Mouse (Mus musculus): ENCODE data around the gene Ifrd2.

Ifrd2 gene

DNA sequence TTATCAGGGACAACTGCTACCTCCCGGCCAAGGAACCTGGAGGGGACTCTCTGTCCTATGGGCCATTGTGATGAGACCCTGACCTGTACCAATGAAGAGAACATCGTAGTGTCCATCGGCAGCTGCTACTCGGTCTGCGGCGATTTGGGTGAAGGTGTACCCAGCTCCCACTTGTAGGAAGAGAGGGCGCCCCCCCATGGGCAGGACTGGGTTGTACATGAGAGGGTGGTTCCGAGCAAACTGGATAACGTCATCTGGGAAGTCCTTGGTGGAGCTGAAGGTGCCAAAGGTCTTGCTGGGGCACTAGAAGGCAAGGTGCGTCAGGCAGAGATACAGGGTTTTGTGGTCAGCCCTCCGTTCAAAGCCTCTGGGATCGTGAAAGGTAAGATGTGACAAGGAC, 13.3 kb downstream of the Ifrd2 start:
- DNase-seq: peak; percentile 38

DNA sequence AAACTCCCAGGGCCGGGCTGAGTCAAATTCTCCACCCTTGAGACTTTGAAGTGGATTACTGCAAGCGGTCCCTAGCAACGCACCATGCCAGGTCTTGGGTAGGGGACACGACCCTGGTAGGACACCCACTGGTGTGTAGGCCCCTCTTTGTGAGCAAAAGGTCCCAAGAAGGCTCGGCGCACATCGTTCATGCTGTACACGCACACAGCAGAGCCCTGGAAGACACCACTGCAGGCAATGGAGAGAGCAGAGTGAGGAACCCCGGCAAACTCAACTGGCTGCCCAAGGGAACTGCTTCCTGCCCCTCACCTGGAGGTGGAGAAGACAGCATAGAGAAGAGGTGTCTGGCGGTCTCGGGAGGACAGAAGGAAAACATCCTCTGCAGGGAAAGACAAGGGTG, 13.8 kb downstream of the Ifrd2 start:
- DNase-seq: no peak

DNA sequence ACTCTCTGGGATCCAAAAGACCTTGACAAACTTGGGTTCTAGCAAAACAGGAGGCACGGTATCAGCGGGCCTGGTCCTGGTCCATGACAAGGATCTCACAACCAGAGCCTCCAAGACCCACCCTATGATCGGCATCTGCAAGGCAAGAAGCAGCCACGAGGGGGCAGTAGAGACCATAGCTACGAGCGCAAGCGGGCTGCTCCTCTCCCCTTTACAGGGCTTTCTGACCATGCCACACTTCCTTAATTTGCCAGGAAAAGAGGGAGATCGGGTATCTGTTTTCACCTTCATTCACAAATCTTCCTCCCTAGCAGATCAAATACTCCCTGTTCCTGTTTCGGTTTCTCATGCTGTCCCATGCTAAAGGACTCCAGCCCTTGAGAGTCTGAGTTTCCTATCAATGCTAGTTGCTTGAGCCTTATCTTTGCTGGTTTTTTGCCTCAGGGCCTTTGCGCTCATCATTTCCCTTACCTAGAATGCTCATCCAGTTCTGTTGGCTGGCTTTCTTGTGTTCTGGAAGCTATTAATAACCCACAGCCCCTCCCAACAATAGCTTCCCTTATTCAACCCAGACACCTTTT, 14.7 kb downstream of the Ifrd2 start:
- DNase-seq: peak; percentile 94

DNA sequence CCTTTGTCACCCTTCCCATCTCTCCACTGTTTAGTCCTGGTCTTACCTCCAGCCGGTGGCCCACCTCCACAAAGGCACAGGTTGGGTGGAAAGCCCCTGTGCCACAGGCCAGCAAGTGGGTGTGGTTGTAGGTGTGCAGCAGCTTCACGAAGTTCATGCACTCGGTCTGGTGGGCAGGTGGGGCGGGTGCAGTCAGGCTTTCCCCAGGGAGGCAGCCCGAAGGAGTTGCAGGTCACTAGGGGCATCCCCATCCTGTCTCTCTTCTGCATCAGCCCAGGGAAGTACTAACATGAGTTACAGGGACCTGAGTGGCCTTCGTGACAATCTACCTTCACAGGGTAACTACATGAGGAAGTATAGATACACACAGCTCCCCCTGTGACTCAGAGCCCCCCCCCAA, 15.8 kb downstream of the Ifrd2 start:
- no peak for DNase-seq

DNA sequence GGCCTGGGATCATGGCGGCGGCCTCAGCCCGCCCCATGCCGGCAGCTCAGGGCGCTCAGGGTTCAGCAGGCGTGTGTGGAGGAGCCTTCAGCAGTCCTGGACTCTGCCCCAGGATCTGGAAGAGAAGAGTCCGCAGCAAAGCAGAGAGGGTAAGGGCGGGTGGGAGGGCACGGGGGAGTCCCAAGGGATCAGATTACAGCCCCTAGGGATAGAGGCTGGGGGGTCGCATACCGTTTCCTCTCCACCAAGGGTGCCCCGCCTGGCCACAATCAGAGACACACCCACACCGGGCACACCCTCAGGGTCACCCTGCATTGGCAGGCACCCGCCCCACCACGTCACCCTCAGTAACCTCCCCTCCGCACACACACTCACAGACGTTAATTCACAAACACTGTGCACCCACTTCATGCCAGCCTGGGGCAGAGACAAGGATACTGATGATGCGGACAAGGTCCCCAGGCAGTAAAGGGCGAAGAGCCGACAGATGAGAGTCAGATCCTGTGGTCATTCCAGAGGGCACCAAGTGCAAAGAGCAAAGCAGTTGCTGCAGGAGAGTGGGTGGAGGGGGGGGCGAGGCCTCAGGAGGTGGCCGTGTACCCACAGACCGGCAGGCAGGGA, 17.7 kb downstream of the Ifrd2 start:
- no peak for DNase-seq

DNA sequence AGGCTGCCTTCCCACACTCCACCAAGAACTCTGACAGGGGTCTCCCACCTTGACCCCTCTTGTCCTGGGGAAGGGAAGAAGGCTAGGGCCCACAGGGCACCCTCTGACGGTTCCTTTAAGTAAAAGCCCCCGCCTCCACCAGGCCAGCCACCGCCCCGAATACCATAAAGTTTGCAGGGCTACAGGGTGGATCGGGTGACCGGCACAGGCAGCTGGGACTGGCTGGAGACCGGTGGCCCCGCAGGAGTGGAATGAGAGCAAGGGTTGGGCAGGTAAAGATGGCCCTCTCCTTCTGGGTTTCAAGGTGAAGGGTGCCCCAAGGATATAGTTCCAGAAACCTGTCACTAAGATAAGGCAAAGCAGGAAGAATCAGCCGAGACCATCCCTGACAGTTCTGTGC, 19.1 kb downstream of the Ifrd2 start:
- no peak for DNase-seq

DNA sequence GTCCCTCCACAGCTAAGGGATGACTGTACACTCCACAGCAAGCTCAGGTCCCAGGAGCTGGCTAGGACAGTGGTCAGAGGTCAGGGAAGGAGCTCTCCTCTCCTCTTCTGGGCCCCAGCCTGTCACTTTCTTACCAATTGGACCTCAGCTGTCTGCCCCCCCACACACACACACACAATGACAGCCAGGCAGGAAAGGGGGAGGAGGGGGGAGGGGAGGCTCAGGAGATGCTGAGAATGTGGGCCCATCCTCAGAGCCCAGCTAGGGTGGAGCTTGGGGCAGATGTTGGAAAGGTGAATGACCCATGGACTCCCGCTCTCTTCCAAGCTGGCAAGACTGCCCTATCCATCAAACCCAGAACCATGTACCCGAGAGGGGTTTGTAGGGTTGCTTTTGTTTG, 19.6 kb downstream of the Ifrd2 start:
- no peak for DNase-seq

DNA sequence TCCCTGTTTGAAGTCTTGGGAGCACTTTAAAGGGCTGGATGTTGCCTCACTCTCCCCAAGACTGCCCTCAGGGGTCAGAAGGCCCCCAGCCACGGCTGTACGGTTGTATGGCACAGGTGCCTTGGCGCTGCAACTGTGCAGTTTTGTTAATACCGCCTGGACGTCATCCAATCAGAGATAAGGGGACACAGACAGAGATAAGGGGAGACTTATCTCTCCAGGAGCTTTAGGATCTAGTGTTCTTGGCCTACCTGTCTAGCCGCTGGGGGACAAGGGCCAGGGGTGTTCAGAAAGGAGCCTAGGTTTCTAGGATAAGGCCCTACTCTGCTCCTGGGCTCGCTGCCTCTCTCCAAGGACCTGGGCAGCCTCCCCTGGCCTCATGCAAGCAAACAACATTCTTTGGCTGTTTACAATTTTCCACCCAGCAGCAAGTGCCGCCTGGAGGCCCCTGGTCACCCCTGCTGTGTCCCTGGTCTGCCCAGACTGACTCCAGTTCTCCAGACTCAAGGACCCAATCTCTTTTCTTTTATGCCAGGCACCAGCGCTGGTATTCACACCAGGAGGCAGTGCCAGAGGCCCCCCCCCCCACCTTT, 20.3 kb downstream of the Ifrd2 start:
- DNase-seq: no peak

DNA sequence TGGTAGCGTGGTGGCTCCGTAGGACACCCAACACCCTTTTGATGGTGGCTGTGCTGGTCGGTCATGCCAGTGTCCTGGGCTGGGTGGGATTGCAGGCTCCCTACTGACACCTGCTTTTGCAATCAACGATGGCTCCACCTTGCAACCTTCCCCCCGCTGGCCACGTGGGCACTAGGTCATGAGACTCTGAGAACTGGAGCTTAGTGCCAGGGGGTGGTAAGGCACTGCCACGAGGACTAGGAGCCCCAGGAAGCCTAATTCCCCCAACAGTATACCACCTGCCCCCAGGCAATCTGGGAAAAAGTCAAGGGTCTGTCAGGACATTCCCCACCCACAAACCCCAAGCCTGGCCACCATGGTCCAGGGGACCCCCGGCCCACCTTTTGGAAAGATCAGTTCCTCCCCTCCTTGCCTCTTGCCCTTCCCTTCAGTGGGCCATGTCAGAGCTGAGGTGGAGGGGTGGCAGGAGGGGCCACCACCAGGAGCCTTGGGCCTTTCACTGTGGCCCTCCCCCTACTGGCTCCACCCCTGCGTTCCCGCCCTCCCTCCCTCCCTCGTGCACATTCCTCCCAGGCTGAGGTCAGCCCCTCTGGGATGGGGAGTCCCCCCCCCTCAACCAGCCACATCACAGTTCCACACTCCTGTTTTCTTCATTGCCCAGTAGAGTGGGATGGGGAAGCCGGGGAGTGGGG, 21.4 kb downstream of the Ifrd2 start, which contains the start of gene Sema3b:
Gene Sema3b (minus strand): TSS at position 489 of the 692 bp plus-strand sequence.
- no peak for DNase-seq

DNA sequence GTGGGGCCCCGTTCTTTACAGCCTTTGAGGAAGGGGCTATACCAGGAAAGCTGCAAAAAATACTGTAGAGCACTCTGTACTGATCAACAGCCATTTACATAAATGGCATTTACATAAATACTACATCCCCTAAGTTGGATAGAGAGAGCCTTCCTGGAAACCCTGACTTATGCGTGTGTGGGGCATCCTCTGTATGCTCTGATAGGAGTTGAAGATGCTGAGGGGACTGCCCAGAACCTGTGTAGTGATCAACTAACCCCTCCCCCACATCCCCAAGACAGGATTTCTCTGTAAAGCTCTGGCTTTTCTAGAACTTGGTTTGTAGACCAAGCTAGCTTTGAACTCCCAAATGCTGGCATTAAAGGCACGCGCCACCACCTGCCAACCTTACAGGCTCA, 22.0 kb downstream of the Ifrd2 start:
- DNase-seq: no peak

DNA sequence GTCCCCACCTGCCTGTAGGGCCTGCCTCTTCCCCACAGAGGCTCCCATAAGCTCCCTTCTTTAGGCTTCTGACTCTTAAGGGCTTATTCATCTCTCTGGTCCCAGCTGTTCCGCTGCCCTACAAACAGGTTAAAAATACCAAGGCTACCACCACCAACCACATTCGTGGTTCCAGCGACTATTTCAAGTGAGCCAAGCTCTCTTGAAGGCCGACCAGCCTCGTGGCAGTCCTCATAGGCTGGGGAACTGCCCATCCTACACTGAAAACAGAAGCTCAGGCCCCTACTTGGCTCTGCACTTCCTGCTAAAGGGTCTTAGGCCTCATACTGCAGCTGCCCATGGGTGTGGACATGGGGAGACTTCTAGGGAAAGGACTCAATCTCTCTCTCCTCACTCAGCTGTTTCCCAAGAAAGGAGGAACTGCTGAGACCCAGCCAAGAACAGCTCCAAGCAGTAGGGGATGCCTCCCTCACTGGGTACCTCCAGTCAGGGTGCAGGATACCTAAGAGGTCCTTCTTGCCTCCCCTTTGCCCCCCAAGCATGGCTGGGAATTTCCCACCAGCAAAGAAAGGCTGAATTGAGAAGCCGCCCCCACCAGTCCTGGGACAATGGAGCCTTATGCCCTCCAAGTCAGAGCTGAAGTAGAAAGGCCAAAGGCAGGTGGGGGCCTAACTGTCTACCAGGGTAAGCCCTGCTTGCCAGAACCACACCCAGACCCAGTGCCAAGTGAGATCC, 24.2 kb downstream of the Ifrd2 start:
- DNase-seq: no peak

DNA sequence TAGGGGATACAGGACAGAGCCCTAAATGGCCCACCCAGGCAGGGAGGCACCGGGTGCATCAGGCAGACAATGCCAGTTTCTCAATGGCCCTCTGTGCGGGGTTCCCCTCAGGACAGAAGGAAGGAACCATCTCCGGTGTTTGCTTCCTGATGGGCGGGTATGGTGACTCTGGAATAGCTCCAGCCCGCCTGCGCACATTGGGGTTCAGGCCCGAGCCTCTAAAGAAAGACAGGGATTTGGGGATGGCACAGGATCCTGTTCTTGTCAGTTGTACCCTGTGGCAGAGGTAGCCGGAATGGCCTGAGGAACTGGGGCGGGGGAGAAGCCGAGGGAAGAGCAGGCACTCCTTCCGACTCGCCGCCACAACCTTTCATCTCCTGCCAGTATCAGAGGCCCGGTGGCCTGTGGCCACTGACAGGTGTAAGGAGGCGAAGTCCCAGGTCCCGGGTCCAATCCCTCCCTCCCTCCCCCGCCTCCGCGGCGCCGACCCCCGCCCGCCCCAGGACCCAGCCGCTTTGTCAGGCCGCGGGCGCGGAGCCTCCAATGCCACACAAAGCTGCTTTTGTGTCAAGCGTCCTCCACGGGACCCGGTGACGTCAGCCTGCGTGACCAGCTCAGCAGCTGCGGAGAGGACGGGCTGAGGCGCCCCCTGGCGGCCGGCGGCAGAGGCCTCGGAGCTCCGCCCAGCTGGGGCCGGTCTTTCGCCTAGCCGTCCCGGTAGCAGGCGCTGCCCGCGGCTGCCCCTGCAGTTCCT, 24.9 kb downstream of the Ifrd2 start:
- DNase-seq: peak; percentile 98

DNA sequence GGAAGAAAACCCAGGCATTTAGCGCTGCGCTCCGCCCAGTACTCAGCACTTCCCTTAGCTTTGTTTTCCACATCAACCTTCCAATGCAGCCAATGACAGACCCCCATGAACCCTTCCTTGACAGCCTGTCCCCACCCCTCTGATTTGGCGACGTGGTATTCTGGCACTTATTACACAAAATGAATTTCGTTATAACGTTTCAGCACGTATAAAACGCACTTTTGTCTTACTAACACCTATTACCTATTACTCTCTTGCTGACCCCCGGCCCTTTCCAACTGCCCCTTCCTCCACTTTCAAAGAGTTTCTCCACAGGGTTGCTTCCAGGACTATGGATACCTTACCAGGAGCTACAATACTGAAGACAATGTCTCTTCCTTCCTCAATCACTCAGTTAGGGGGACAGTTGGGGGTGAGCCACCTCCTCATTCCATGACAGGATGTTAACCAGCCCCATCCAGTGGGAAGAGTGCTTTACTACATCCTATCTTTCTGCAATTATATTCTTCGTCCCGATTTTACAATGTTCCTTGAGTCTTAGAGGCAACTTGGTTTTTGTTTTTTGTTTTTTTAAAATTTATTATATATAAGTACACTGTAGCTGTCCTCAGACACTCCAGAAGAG, 25.6 kb downstream of the Ifrd2 start:
- DNase-seq: no peak

DNA sequence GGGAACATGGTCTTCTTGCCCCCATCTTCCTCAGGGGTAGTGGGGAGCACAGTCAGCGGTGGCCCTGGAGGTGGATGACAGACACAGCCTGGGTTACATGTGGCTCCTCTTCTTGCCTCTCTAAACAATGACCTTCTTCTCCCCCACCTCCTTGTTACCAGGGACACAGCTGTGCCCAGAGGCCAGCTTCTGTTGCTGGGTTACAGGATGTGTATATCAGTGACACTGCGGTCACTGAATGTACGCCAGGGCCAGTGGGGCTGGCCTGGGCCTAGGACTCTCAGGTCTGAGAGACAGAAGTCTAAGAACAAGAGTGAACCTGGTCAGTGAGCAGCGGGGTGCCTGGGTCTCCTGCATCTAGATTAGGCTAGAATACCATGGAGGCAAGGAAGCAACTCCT, 27.6 kb downstream of the Ifrd2 start:
- no peak for DNase-seq

DNA sequence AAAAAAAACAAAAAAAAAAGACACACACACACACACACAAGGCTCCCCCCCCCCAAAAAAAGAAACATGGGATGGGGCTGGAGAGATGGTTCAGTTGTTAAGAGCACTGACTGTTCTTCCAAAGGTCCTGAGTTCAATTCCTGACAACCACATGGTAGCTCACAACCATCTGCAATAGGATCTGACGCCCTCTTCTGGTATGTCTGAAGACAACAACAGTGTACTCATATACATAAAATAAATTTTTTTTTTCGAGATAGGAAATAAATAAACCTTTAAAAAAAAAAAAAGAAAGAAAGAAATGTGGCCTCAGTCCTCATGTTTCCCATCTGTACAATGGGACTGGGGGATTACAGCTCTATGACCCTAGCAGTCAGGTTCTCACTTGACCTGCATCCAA, 30.0 kb downstream of the Ifrd2 start:
- DNase-seq: no peak

DNA sequence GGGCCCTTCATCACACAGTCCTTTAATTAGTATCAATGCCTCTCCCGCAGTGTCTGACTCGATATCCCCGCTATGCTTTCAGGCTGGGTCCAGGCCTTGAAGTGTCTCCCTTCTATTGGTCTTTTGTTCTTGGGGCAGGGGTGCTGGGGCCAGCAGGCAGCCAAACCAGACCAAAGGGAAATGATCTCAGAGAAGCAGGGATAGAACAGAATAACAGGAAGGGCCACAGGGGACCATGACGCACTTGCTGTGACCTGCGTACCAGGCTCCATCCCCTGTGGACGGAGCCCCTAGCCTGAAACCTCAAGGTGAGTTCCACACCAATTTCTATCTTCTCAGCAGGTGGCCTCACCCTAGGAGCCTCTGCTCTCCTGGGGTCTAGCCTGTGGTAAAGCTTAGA, 30.7 kb downstream of the Ifrd2 start:
- DNase-seq: no peak

DNA sequence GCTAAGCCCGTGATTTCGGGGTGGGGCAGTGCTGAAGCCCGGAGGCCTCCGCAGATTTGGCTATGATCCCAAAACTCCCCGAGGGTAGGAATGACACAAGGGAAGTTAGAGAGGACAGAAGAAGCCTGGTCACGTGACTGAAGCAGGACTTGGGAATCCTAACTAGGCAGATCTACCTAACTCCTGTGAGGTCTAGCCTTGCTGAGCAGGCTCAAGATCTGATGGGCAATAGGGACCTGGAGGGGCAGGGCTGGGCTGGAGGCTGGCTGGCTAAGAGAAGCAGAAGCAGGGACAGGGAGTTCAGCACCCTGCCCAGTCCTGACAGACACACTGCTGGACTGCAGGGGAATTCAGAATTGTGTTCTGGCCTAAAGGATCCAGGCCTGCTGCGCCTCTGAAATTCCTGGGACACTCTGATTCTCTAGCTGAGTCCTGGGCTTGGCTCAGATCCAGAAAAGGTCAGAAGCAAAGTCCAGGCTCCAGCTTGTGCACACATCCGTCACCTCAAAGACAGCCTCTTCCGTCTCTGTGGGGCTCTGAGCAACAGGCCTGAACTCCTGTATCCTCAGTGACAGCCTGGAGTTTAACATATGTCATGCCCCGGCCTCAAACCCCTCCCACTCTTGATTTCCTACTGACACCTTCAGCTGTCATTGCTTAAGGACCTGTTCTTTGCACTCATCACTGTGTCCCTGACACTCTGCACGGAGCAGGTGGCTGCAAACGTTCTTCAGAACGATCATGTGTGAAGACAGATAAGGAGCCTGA, 31.5 kb downstream of the Ifrd2 start:
- DNase-seq: no peak

DNA sequence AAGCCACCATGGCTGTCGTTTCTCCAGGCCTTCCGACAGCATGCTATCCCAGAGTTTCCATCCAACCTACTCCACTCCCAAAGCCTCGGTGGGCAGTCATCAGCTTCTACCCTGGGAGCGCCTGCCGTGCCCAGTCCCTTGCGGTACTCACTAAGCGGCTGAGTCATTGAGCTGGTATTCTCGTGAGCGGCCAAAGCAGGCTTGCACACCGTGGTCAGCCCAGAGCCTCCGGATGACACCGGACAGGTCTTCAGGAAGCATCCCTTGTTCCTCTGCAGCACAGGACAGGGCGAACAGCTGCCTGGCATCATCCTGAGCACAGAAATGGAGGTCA, 32.1 kb downstream of the Ifrd2 start:
- no peak for DNase-seq

DNA sequence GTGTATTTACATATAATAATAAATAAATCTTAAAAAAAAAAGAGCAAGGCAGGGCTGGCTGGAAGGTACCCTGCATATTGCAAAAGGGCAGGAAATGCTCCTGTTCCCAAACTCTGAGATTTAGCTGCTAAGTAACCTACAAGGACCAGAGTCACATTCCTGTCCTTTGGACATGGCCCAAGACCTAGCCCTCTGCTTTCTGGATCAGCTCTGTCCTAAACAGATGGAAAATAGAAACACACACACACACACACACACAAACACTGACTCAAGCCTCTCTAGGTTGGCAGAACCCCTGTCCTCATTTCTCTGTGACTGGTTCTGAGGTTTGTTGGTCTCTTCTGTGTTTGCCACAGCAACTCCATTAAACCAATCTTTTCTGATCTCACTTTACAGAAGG, 33.5 kb downstream of the Ifrd2 start:
- DNase-seq: no peak

DNA sequence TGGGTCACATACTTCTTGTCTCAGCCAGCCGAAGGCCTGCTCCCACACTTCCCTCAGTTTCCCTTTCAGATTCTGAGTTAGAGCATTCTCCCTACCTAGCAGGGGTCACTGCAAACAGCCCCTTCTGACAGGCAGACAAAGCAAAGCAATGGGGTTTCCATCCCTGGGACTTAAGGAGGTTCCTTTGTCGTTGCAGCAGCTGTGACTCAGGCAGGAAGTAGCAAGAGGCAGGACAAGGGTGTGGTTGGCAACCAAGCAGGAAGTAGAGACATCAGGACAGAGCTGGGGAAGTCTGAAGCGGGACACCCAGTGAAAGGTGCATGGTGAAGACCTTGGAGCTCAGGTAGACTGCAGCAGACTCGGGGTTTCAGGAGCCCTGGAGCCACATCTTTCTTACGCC, 37.1 kb downstream of the Ifrd2 start:
- DNase-seq: peak; percentile 75

DNA sequence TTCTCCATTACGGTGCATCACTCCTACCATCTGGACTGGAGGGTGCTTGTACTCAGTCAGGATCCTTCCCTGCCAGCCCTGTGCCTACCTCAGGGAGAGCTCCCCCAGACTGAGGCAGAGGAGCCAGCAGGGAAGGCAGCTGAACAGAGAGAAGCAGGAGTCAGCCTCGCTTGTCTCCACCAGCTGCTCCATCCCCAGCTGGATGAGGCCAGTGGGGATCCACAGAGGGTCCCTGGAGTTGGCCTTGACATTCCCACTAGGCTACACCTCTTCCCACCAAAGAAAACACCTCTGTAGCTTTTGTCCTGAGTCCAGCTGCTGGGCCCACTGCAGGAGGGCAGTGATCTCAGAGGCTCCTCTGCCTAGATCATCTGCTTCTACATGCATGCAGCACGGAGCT, 37.5 kb downstream of the Ifrd2 start:
- DNase-seq: no peak

All from thymus, postnatal 14 days (tissue).